Mouse (Mus musculus) cerebellum, postnatal 25 days (tissue): ENCODE measurements around the gene Adcy10.

Experiments
- DNase-seq, 2 experiments: peaks; one replicate each; pipeline ENCODE4 v3.0.0; 2021; ENCODE audit warnings: mixed read lengths in 2 of 2

Adcy10 gene

DNA sequence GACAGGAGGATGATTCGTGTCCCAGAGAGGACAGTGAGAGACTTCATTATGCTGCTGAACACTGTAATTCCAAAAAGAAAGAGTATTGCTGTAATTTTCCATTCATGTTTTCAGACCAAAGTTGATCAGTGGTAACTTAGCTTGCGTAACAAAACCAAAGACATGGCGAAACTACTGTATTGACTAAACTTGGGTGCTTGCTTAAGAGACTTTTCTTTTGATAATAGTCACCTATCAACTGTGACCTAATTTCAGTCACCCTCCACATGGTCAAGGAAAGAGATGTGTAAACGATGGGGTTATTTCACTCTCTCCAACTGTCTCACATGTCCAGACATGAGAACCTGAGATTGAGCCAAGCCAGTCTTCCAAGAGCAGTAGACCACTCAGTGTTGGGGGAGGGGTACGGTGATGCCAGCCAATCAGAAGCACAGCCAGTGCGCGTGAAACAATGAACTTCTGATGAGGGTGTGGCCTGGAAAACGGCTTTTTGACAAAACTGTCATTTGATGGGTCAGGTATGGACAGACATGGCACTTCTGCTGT is at the start of gene Adcy10:
Adcy10 (plus strand) TSS at position 496 of the 546 bp plus-strand sequence.
- DNase-seq: no peak

DNA sequence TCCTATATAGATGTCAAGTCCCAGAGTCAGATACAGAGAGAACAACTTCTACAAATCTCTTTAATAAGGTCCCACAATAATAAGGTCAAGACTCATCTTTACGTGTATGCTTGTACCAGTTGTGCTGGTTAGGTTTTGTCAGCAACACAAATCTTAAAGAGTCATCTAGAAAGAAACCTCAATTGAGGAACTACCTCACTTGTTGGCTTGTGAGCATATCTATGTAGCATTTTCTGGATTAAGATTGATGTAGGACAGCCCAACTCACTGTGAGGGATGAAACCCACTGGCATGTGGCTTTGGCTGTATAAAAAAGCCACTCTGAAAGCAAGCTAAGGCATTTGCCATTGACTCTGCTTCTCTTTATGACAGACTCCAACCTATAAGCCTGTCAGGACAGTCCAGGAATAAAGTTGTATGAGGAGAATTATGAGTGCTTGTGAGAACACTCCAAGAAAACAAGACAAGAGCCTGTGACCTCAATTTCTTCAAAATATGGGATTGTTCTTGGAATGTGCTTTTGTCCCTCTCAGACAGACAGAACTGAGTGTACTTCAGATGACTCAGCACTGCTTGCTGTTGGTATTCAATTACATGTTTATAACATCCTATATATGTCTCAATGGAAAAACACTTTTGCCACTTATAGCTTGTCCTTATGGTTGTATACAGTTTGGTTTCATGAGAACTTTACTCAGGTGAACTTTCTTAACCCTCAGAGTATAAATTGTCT is 46.5 kb upstream of the Adcy10 start:
- no peak for DNase-seq

DNA sequence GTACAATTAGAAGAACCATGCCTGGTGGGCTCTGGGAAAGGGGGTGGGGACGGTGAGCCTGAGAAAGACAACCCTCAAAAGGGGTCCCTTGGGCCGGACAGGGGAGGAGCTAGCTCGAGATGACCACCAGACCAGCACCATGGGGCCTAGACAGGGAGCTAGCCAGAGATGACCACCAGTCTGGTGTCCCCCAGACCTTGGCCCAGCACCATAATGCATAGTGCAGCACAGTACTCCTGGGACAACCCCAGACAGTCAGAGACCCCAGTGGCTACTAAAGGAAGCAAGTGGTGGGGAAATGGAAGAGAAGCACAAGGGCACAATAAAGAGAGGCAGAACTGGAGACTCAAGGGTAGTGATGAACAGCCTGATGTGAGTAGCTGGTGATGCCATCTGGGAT is 44.2 kb upstream of the Adcy10 start:
- no peak for DNase-seq

DNA sequence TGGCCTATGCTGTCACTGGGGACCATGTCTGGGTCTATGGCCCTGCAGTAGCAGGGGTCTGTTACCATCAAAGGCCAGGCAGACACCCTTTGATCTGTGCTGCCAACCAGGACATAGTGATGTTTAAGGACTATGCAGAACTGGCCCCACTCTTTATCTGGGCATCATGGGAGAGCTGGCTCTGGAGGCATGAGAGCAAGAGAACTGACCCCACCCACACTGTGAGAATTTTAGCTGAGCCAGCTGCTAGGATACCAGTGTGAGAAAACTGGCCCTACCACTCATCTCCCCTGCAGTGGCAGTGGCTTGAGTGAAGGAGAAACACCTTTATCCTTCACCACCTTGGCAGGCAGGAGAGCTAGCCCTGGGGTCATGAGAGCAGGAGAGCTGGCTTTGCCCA is 43.8 kb upstream of the Adcy10 start:
- DNase-seq: no peak

DNA sequence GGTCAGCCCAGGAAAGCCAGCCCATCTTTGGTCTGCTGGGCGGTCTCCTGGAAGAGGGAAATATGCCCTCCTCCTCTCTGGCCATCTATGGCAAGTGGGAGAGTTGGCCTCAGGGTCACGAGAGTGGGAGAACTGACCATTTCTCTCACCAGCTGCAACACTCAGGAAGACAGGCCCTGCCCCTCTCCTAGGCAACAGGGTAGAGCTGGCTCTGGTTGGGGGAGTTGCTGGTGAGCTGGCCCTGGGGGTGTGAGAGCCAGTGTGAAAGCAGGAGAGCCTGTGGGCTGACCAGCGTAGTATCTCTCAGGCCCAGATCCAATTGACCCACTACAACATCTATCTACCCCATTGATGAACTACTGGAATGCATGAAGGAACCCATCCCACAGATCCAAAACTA is 43.3 kb upstream of the Adcy10 start:
- DNase-seq: no peak

DNA sequence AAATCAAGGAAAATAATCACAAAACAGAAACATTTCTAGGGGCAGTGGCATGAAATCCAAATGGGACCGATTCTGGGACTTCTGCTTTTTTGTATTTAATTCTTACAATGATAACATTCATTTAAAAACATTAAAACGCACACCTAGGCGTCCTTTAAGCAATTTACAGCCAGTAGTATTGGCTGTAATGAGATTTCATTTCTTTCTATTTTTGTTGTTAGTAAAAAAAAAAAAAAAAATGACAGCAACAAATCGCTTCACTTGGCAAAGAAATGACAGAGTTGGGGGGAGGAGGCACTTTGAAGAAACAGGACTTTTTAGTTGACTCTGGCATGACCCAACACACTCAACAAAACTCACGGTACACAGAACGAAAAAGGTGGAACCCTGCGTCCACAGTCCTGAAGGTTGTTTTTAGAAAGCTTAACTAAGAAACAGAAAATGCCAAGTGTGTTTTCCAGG is 25.9 kb upstream of the Adcy10 start:
- no peak for DNase-seq

DNA sequence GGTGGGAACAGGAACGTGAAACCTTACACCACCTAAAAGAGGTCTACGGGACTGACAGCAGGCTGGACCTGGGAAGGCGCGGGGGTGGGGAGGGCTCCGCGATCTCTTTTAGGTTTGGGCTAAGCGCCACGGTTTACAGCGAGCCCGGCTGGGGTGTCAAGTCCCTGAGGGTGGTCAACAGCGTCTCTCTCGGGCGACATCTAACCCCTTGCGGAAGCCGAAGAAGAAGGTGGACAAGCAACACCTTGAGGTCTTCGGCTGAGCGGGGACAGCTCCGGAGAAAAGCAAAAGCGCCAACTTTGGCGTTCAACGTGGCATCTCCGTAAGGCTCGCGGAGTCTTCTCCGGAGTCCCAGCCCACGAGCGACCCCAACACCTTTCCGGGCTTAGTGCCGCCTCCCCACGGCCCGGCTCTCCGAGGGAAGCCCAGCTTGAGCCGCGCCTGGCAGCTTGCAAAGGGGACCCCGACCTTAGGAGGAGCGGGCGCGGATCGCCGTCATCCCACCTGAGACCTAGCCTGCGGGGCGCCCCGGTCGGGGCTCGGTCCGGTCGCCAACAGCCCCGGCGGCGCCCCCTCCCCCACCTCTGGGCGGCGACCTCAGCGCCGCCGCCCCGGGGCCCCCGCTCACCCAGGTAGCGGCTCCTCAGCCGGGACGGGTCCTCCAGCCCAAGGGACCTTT is 25.3 kb upstream of the Adcy10 start:
- DNase-seq: peak; percentile 72 to 80

DNA sequence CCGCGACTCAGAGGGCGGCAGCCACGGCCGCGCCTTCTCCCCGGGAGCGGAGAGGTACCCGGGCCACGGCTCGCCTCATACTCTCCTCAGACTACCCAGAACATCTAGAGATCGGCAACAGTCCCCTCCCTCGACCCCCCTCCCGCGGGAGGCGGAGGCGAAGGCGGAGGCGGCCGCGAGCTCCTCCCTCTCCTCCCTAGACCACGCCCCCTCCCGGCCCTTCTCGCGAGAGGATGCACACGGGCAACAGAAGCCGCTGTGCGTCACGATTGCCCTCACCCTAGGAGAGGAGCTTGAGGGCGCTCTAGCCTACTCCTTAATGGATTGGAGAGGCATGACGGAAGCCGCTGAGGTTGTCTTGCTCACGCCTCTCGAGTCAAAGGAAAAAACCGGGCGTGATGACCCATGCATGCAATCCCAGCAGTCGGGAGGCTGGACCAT is 24.6 kb upstream of the Adcy10 start, which contains the start of the genes Dcaf6 and Mpc2:
Dcaf6 (minus strand) TSS at position 116 of the 441 bp plus-strand sequence.
Mpc2 (plus strand) TSS at position 278 of the 441 bp plus-strand sequence.
- DNase-seq: peak; percentile 100

DNA sequence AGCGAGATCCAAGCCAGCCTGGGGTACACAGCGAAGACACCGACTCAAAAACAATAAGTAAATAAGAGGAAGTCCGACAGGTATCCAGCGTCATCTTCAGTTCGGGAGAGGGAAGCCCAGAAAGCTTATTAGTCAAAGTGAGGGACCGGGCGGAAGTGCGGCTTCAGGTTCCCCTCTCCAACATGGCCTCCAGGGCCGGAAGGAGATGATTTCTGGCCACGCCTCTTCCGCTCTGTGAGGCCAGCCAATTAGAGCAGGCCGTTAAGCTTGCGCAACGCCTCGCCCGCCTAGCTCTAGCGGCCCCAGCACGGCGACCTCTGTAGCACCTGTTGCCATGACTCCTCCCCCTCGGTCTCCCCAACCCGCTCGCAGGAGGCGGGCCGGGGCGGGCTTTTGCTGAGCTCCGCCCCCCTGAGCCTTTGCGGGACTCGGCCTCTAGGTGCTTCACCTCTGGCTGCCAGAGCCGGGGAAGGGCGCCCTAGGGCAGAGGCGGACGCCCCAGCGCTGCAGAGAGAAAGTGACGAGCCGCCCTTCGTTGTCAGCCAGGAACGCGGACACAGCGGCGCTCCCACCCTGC is 24.1 kb upstream of the Adcy10 start:
- peak; percentile 98 to 99 for DNase-seq

DNA sequence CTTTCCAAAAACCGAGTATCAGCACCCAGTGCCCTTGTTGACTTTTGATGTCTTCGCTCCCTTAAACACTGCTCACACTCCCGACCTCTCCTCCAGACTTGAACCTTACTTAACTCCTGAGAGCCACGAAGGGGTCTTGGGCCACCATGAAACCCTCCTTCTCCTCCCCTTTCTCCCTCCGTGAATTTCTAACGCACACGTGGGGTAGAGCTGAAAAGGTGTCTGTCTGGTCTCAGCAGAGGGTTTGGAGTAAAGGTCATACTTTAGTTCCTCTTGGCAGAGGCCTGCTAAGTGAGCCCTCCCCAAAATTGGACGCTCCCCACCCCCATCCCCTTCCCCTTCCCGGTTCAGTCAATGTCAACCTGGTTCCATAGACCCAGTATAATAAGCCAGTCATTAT is 23.3 kb upstream of the Adcy10 start:
- peak in 1 of 2 experiments; percentile 30 for DNase-seq

DNA sequence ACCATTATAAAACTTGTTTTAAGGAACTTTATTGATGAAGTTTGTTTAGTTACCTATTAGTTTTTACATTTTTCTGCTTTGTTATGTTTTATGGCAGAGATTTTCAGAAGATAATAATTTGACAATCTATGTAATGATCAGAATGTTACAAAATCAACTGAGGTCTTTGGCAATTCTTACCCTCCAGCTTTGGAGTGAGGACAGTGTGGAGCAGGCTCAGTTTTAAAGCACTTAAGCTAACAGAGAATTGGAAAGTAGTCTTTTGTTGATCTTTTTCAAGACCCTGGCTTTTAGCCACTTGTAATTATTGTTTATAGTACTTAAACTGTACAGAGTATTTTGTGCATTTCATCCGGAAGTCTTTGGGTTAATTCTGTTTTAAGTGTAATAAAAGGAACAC is 22.1 kb upstream of the Adcy10 start:
- no peak for DNase-seq

DNA sequence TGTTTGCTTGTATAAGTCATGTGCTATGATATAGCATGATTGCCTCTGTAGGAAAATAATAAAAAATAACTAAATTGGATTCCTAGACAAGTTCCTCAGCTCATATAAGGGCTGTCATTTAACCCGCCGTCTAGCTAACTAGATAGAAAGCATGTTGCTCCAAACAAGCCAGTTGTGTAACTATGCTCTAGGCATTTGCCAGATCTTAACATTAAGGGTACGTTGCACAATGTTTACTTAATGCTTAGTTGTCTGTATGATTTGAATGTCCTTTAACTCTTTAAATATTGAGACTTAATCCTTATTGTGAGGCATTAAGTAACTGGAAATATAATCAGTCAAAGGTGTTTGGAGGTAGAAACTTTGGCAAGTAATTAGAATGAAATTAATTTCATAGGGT is 20.4 kb upstream of the Adcy10 start:
- DNase-seq: no peak

DNA sequence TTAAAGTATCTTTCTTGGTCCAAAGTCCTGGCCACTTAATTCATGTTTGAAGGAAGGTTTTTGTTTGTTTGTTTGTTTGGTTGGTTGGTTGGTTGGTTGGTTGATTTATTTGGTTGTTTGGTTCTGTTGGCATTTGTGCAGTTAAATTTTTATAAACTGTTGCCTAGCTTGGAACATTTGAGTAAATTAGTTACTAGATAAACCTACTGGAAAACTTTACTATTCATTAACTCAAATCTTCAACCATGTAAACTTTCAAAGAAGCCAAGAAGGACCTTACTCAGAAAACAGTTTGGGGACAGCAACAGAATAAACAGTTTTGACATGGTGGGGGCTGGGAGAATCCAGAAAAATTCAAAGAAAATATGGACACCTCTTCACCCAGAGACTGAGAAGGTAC is 16.0 kb upstream of the Adcy10 start:
- no peak for DNase-seq

DNA sequence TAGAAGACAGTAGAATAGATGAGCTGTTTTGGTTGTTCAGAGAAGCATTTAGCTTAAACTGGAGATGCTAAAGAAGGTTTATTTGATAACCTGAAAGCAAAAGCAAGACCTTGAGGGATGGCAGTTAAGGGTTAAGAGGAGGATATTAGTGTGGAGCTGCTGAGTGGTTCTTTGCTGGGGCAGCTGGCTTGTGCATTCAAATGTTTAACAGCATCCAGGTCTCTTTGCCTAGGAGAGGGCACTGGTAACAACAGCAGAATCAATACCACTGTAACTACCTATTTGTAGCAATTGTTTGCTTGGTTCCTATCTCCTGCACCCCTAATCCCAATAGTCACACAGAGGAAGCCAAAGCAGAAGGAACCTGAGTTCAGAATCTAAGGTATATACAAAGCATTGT is 15.3 kb upstream of the Adcy10 start:
- no peak for DNase-seq

DNA sequence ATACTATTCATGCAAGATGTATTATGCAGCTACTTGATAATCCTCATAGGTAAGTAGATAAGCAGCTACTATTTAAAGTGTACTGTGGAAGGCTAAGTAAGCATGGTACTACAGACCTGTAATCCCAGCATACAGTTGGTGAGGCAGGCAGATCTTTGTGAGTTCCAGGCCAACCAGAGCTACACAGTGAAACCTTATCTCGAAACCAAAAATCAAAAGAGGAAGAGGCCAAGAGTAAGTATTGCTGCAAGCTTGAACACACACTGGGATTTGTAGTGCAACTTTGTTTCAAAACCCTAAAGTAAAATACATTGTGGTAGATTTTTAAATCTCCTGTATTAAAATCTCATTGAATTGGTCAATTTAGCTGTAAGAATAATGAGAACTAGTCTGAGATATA is 13.5 kb upstream of the Adcy10 start:
- DNase-seq: no peak

DNA sequence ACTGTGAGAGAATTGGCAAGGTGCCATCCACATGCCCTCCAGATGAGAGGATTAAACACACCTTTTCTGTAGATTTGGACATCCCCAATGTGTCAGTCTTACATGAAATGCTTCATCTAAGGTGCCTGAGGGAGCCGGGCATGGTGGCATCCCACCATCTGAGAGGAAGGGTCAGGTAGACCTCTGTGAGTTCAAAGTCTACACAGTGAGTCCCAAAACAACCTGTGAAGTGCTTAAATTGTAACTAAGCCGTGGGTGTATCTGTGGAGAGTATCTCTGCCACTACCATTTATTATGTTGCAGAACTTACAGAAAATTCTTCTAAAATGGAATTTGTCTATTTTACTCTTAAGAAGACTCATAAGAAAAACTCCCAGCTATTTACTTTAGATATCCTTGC is 1.1 kb downstream of the Adcy10 start:
- DNase-seq: no peak

DNA sequence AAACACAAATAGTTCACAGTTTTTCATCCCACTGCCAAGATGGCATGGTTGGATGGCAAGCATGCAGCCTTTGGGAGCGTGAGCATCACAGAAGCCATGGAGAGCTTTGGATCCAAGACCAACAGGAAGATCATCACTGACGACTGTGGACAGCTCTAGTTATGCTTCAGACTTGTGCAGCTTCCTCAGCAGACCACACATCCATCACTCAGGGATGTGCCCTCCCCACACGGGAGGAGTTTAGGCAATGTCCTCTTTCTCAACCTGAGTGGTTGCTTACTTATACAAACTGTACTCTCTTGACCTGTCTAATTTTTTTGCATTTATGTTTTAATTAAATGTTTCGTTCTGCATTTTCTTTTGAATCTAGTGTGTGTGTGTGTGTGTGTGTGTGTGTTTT is 4.2 kb downstream of the Adcy10 start:
- DNase-seq: no peak

DNA sequence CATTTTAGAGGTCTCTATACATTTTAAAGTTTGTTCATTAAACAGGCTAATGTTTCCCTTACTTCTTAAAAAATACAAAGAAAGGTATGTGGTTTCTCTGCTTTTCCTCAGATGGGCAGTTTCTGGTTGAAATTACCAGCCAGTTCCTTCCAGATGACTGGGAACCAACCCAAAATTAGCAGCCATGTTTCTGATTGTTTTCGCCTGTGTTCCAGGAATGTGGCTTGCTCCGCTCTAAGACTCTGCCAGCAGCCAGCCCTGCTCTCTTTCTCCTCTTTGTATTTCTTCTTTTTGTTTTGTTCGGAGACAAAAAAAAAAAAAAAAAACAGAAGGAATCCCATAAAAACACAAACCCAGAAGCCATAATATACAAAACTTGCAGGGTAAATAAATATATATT is 13.9 kb downstream of the Adcy10 start:
- no peak for DNase-seq

DNA sequence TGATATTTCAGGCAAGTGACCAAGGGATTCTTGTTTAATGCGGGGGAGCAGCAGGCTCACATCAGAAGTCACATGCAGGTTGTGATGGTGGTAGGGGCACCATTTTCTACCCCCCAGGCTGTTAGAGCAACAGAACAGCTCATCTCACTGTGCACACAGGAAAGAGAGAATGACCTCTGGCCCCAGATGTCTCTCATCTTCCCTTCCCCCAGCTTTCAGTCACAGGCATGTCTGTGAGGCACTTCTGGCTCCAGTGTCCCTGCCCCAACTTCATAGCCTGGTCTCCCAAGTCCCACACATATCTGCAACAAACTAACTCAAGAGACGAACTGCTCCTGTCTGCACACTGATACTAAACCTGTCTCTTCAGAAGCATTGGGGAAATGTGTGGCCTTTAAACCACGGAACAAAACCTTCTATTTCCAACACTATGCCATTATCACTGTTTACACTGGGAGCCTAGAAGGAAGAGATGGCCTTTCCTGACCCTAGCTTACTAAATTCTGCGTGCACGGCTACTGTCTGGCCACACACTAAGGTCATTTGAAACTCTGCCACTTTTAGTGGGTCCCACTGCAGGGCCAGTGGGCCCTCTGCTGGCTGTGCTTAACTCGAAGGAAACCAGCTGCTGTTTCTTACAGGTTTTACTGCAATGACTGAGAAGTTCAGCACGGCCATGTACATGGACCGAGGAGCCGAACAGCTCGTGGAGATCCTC is 18.5 kb downstream of the Adcy10 start:
- peak in 1 of 2 experiments; percentile 7 for DNase-seq

DNA sequence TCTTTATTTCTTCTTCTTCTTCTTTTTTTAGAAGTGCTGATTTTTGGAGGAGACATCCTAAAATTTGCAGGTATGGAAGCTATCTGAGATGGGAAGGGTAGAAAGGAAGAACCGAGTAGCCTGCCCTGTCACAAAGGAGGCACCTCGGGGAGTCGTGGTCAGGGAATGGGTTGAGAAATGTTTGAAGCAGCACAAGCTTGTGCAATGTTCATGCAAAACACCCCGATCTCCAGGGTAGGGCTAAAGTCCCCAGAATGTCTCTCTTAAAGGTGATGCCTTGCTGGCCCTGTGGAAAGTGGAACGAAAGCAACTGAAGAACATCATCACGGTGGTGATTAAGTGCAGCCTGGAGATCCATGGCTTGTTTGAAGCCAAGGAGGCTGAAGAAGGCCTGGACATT is 21.3 kb downstream of the Adcy10 start:
- DNase-seq: no peak

DNA sequence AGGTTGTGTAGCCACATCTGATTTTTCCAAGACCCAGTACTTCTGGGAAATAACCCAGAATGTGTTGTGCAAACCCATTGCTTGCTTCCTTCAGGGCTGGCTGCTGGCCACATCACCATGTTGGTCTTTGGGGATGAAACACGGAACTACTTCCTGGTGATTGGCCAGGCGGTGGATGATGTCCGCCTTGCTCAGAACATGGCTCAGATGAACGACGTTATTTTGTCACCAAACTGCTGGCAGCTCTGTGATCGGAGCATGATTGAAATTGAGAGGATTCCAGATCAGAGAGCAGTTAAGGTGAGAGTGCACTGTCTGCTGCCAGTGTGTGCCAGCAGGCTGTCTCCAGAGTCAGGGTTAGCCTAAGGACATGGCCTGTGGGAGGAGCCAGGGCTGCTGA is 25.2 kb downstream of the Adcy10 start:
- DNase-seq: no peak

DNA sequence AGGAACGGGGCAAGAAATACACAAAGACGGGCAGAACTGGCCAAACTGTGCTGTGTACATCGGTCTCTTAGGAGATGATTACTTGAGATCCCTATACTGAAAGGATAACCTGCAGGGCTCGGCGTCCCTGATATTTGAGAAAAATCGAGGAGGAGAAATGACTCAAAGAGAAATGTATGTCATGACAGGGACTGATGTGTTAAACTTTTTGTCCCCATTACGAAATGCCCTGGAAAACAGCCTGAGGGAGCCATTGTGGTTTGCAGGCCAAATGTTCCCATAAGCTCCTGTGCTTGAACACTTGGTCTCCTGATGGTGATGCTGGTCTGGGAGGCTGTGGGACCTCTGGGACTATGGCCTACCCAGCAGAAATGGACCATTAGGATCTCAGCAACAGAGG is 35.7 kb downstream of the Adcy10 start:
- no peak for DNase-seq

DNA sequence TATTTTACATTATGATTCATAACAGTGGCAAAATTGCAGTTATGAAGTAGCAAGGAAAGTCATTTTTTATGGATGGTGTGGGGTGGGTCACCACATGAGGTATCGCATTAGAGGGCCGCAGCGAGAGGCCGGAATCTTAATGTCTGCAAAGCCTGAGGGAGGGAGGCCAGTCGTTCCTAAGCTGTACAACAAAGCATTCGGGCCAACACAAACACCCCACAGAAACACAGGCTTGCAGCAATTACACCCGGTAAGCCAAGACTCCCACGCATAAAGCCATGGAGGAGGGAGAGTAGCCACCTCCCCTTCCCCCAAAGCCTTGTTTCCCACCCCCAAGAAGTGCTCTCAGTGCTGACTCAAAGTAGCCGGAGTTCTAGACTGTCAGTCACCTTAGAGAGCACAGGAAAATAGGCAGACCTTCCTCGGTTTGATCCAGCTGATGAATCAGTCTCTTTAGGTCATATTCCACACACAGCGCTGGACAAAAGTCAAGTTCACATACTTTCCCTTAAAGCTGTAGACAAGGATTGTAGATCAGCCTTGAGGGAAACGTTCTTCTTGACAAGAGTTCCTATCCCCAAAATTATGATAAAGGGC is 51.2 kb downstream of the Adcy10 start:
- DNase-seq: no peak
